Mouse (Mus musculus): ENCODE measurements around the gene Slc22a1.

Slc22a1 gene

DNA sequence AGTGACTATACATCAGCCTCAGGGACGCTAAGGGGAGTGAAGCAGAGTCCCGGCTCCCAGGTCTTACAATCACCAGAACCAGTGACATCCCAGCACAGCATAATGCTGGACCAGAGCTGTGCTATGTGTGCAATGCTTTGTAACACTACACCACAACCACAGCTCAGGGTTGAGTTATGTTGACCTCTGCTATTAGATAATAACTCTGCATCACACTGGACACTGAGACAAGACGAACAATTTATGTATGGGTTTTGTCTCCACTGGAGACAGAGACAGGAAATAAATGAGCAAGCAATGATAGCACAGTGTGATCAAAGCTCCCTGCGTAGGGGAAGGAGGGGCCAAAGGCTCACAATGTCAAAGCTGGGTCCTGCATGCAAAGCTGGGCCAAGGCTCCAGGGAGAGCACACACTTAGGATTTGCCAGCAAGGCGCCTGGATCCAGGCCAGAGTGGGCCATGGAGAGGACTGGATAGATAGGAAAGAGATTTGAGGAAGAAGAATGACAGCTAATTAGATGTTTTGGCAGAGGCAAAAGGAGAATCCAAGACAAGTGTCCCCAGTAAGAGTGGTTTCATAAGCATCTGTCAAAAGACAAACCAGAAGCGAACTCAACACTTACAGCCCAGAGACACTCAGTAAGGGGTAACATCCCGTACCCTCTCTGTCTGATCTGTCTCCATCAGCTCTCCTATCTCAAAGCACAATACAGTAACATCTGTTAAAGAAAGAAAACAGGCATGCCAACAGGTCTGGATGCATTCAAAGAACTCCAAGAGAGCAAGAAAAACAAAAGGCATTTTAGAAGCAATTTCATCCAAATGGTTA is 43.6 kb downstream of the Slc22a1 start:
- DNase-seq (ENCODE audit: low spot score in 2 of 2), result no peak

GRCm38 (mm10) chr17:12630976-12631730 is 44.5 kb downstream of the Slc22a1 start:
- DNase-seq (ENCODE audit: low spot score in 2 of 2), result no peak

GRCm38 (mm10) chr17:12627983-12628382 is 47.6 kb downstream of the Slc22a1 start:
- no peak for DNase-seq (ENCODE audit: low spot score in 2 of 2)

DNA sequence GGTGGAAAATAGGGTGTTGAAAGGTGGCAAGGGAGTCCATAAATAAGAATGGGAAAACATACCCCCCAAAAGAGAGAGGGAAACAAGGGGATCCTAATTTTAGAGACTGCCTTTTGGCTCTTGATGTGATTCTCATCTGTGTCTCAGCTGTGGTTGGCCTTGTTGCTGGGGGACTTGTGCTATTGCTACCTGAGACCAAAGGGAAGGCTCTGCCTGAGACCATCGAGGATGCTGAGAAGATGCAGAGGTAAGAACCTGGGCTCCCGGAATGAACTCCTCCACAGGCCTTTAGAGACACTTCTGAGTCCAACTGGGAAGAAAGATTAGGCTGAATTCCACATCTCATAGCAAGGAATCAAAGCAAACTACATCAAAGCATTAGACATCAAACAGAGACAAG is 56.0 kb downstream of the Slc22a1 start:
- no peak for DNase-seq (ENCODE audit: low spot score in 2 of 2)

DNA sequence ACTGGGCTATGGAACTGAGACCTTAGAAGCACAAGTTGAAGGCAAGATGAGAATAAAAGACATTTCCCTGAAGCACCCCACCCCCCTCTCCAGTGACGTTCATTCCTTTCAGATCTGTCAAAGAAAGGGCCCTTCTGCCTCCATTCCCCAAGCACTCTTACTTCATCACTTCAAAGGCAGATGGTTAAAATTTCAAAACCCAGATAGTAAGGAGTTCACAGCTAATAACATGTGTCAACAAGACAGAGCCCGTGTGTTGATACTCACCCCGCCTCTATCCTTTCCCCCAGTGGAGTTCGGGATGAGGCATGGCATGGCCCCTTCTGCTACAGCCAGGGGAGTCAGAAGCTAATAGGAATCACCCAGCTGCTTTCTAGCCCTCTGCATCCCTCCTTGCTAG is 60.2 kb downstream of the Slc22a1 start:
- DNase-seq (ENCODE audit: low spot score in 2 of 2), result no peak

- DNase-seq (ENCODE audit: low spot score in 2 of 2), result no peak
These were observed 60.9 kb downstream of the Slc22a1 start for GRCm38 (mm10) chr17:12614511-12615385.

DNA sequence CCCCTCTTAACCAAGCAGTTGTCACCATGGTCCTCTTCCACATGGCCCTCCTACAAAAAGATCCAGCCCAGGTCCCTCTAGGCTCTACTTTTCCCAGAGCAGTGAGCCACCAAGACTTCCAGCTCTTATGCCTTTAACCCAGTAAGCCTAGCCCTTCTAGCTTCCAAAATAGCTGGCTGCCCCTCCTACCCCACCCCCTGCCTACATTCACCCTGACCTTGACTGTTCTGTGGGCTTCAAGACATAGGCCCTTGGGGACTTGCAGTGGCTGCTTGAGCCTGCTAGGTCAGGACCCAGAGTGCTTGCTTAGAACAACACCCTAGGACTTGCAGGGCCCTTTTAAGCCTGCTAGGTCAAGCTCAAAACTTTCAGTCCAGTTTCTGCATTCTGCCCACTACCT is 68.4 kb downstream of the Slc22a1 start:
- DNase-seq (ENCODE audit: low spot score in 2 of 2), result no peak

DNA sequence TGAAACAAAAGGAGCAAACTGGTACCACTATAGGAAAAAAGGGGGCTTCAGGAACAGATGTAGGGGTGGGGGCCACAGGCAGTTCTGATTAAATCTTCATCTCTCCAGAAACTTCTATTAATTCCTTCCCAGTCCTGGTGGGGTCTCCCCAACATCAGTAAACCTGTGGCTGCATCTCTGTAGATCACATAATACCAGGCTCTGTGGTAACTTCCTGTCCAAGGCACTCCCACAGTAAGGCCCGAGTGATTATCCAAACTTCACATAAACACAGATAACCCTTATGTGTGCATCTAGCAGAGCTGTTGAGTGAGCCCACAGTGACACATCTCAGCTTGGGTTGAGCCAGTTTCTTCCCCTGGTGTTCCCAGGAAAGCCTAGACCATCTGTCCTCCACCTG is 69.0 kb downstream of the Slc22a1 start:
- no peak for DNase-seq (ENCODE audit: low spot score in 2 of 2)
